Mouse (Mus musculus): ENCODE measurements around the gene Anapc16.

Gene Anapc16

GRCm38 (mm10) chr10:60002673-60003212, at the start of gene Anapc16, which contains the start of gene Ascc1:
Gene Anapc16, minus strand, starts transcription at chr10:60003135.
Gene Ascc1, plus strand, starts transcription at chr10:60002805.
- DNase-seq (ENCODE audit: low spot score in 2 of 2): peak; percentile 96

GRCm38 (mm10) chr10:60050581-60050980, 47.6 kb upstream of the Anapc16 start:
- DNase-seq (ENCODE audit: low spot score in 2 of 2): no peak

DNA sequence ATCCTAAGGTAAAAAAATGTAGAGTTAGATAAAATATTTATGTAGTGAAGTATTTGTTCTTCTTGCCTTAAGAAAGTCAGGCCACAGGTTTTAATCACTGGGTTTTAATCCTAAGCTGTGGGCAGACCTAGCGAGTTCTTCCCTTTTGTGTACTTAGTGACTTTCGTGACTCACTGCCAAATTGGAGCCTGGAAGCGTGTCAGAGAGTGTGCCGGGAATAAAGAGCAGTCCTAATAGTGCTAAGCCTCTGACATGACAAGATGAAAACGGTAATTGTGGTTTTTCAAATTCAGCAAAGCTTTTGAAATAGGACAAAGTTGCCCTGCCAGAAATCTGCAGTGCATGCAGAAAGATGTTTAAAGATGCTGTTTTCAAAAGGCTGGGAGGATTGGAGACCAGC, 43.8 kb upstream of the Anapc16 start:
- DNase-seq (ENCODE audit: low spot score in 2 of 2): peak; percentile 33 to 53

GRCm38 (mm10) chr10:60042350-60042922, 39.5 kb upstream of the Anapc16 start:
- no peak for DNase-seq (ENCODE audit: low spot score in 2 of 2)

GRCm38 (mm10) chr10:60035744-60036143, 32.8 kb upstream of the Anapc16 start:
- DNase-seq (ENCODE audit: low spot score in 2 of 2): no peak

DNA sequence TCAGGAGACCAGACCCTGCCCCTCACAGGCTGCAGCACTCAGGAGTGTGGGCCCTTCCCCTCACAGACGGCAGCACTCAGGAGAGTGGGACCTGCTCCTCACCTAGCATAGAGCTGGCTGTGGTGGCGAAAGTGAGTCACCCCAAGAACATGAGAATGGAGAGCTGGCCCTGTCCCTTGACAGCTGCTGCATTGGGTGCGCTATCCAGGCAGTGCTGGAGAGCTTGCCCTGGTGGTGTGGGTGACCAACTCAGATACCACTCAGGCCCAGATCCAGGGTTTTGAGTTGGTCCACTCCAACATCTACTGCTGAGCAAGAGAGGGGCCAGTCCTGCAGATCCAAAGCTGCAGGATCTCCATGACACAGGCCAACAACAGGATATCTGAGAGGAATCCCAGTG, 31.7 kb upstream of the Anapc16 start:
- no peak for DNase-seq (ENCODE audit: low spot score in 2 of 2)

- no peak for DNase-seq (ENCODE audit: low spot score in 2 of 2)
Measured at GRCm38 (mm10) chr10:60033064-60033463, 30.1 kb upstream of the Anapc16 start.

DNA sequence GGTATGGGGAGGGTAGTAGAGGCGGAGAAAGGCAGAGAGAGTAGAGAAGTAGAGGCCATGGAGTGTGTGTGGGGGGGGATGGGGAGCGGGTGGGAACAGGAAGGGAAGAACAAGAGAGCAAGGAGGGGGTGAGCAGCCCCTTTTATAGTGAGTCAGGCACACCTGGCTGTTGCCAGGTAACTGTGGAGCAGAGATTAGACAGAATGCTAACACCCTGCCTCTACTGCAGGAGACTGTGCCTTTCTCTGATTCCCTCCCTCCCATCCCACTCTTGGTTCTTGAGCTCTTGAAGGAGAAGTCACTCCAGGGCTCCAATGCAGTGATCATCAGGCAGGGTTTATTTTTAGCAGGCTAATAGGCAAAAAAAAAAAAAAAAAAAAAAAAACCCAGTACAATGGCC, 29.7 kb upstream of the Anapc16 start:
- no peak for DNase-seq (ENCODE audit: low spot score in 2 of 2)

DNA sequence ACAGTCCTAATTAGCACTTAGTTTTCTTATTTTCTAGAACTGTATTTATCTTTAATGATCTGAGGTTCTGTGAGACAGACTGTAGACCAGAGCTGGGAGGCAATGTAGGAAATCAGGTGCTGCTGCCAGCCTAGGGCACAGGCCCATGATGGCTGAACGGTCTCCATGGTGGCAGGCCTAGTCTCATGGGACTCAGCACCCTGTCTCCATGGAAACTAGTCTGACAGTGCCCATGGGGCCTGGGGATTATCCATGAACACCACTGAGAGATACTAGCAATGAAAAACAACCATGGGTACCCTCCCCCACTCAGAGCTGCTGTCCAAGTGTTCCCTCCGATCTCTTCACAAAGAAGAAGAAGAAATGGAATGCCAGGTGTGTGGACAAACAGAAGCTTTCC, 29.1 kb upstream of the Anapc16 start:
- DNase-seq (ENCODE audit: low spot score in 2 of 2): no peak

GRCm38 (mm10) chr10:60031562-60031961, 28.6 kb upstream of the Anapc16 start:
- no peak for DNase-seq (ENCODE audit: low spot score in 2 of 2)

GRCm38 (mm10) chr10:60029387-60029786, 26.5 kb upstream of the Anapc16 start:
- no peak for DNase-seq (ENCODE audit: low spot score in 2 of 2)

- DNase-seq (ENCODE audit: low spot score in 2 of 2): peak in 1 of 2 experiments; percentile 17
Measured at GRCm38 (mm10) chr10:60028979-60029378, 26.0 kb upstream of the Anapc16 start.

- no peak for DNase-seq (ENCODE audit: low spot score in 2 of 2)
Measured at GRCm38 (mm10) chr10:60028181-60028580, 25.2 kb upstream of the Anapc16 start.

DNA sequence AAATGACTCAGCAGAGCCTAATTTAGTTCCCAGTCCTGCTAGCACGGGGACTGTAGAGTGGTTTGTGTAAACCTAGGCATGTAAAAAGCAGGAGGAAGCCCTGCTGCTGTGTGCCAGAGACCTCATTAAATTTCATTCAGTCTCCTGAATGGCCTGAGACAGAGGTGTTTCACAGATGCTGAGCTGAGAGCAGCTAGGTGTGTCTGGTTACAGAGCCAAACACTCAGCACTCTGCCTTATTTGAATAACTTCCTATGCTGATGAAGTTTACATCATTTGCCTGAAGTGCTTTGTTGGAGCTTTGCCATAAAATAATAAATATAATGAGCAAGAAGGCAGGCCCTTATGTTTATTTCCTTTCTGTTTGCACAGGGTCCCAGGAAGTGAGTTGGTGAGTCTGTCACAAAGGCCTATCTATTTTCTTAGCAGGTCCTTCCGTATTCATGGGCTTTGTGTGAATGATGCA, 24.7 kb upstream of the Anapc16 start:
- peak in 1 of 2 experiments; percentile 10 for DNase-seq (ENCODE audit: low spot score in 2 of 2)

DNA sequence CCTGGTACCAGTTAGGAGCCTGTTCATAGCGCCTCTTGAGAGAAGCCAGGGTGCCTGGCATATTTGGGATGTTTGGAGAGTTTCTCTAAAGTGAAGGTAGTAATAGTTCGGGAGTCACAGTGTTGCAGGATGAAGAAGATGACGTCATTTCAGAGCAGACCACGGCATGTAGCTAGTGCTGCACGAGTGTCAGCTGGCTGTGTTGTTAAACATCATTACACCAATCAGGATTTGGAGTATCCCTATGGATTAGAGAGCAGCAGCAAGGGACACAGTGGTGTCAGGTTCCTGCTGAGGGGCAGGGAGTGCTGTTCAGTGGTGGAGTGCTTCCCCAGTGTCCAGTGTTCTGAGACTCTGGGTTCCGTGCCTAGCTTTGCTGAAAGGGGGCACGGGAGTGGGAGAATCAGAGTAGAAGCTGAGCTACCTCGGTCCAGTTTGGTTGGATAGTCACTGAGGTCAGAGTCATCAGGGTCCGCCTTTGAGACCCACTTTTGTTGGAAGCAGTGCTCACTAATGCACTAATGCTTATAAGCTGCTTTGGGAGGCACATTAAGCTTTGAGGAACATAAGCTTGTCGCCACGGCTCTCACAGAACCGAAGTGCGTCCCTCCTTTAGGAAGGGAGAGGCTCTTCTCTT, 23.9 kb upstream of the Anapc16 start:
- no peak for DNase-seq (ENCODE audit: low spot score in 2 of 2)

DNA sequence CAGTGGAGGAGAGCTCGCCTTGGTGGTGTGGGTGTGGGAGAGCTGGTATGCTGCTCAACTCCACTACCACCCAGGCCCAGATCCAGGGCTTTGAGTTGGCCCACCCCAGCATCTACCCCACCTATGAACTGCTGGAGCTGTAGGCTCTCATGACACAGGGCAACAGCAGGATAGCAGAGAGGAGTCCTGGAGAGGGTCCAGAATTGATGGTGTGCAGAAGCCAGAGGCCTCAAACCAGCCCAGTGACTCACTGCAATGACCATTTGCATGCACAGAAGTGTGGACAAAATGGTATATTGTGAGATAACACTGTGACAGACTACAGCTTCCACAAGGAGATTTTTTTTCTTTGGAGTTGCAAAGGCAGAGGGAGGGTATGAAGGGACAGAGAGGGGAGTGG, 20.8 kb upstream of the Anapc16 start:
- DNase-seq (ENCODE audit: low spot score in 2 of 2): no peak

DNA sequence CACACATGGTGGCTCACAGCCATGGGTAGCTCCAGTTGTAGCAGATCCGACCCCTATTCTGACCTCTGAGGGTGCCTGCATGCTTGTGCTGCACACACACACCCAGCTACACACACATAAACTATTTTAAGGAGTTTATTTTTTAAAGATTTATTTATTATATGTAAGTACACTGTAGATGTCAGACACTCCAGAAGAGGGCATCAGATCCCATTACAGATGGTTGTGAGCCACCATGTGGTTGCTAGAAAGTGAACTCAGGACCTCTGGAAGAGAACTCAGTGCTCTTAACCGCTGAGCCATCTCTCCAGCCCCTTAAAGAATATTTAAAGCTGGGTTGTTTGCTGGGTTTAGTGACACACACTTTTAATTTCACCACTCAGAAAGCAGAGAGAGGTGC, 16.4 kb upstream of the Anapc16 start:
- no peak for DNase-seq (ENCODE audit: low spot score in 2 of 2)

- DNase-seq (ENCODE audit: low spot score in 2 of 2): no peak
Measured at GRCm38 (mm10) chr10:60016223-60016622, 13.3 kb upstream of the Anapc16 start.

- no peak for DNase-seq (ENCODE audit: low spot score in 2 of 2)
Measured at GRCm38 (mm10) chr10:60009115-60009514, 6.2 kb upstream of the Anapc16 start.

GRCm38 (mm10) chr10:60005264-60005663, 2.3 kb upstream of the Anapc16 start:
- DNase-seq (ENCODE audit: low spot score in 2 of 2): no peak

DNA sequence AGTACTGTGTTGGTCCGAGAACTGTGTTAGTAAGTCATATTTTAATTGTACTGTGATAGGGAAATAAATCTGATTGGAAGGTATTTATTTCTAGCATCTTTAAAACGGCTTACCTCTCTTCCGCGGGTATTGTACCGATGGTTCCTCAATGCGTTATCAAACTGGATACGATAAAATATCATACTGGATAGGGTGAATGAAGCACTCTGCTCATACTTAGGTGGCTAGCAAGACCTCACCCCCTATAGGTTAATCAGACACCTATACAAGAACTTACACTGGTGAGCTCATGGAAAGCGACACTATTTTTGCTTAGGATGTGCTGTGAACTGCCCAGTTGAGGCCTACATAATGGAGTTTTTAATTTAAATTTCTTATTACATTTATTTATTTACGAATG, 912 bp upstream of the Anapc16 start:
- DNase-seq (ENCODE audit: low spot score in 2 of 2): no peak

DNA sequence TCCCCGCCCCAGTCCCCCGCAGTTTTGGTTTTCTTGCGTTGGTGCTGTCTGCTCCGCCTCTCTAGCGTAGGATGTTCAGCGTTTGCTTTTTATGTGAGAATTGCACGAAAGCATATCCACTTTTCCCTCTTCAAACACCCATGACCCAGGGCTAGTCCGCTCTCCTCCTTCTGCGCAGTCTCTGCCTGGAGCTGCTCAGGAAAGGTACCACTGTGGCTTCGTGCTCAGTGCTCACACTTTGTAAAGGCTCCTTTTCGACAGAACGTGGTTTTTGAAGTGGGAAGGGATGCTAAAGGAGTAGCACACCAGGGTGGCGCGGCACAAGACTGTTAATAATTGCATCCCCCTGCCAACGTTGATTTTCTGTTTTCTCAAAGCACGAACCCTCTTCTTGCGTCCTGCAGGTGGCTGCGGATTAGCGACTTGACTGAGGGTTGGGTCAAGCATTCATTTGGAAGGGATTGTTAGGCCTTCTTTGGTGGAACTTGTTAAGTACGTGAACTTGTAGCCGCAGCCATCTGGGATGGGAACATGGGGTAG, 348 bp upstream of the Anapc16 start:
- DNase-seq (ENCODE audit: low spot score in 2 of 2): no peak

DNA sequence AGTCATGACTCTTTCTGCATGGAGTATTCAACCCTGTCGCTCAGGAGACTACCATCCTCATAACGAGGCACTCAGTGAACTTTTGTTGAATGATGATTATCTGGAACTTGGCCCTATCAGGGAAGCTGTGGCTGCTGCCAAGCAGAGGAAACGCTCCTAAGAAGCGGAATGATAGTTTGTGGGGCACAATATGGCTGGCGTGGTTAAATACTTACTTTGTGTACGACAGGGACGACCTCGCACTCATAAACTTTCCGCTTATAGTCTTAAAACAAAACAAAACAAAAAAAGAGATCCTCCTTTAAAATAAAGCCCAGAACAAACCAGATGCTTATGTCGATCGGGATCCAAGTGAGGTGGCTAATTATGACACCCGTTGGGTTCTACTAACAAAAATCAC, 732 bp downstream of the Anapc16 start:
- DNase-seq (ENCODE audit: low spot score in 2 of 2): no peak

Data from frontal cortex, postnatal 36 days (tissue).